Mouse (Mus musculus): ENCODE results near the gene Agtrap.
"Not testable (repeated sequence)": the region's sequence is repeated elsewhere in the genome, so short reads cannot be mapped to it uniquely, and the experiment has no call there.

Gene Agtrap

GRCm38 (mm10) chr4:148087907-148088527 lies at the start of gene Agtrap:
TSS of gene Agtrap (minus strand) at chr4:148088031.
- peak; percentile 96 for DNase-seq (ENCODE audit: low spot score)

GRCm38 (mm10) chr4:148137503-148137902 lies 49.7 kb upstream of the Agtrap start:
- no peak for DNase-seq (ENCODE audit: low spot score)

- no peak for DNase-seq (ENCODE audit: low spot score)
Observed at GRCm38 (mm10) chr4:148134988-148135387, 47.2 kb upstream of the Agtrap start.

GRCm38 (mm10) chr4:148131497-148132081 lies 43.8 kb upstream of the Agtrap start:
- no peak for DNase-seq (ENCODE audit: low spot score)

GRCm38 (mm10) chr4:148130561-148131413 lies 43.0 kb upstream of the Agtrap start, which contains the start of gene Draxin:
TSS of gene Draxin (minus strand) at chr4:148130698.
- DNase-seq (ENCODE audit: low spot score), result peak; percentile 16

- no peak for DNase-seq (ENCODE audit: low spot score)
Observed at GRCm38 (mm10) chr4:148130133-148130532, 42.3 kb upstream of the Agtrap start, which contains the start of gene Mad2l2. TSS of gene Mad2l2 (plus strand) at chr4:148130384.

- DNase-seq (ENCODE audit: low spot score), result no peak
Observed at GRCm38 (mm10) chr4:148128672-148129071, 40.8 kb upstream of the Agtrap start.

- no peak for DNase-seq (ENCODE audit: low spot score)
Observed at GRCm38 (mm10) chr4:148128241-148128640, 40.4 kb upstream of the Agtrap start.

- DNase-seq (ENCODE audit: low spot score), result no peak
Observed at GRCm38 (mm10) chr4:148122694-148123066, 34.8 kb upstream of the Agtrap start.

- DNase-seq (ENCODE audit: low spot score), result no peak
Observed at GRCm38 (mm10) chr4:148121982-148122693, 34.3 kb upstream of the Agtrap start.

- no peak for DNase-seq (ENCODE audit: low spot score)
Observed at GRCm38 (mm10) chr4:148121362-148121761, 33.5 kb upstream of the Agtrap start.

GRCm38 (mm10) chr4:148120555-148120954 lies 32.7 kb upstream of the Agtrap start:
- DNase-seq (ENCODE audit: low spot score), result no peak

- not testable (repeated sequence) for DNase-seq (ENCODE audit: low spot score)
Observed at GRCm38 (mm10) chr4:148119578-148119977, 31.7 kb upstream of the Agtrap start.

- DNase-seq (ENCODE audit: low spot score), result no peak
Observed at GRCm38 (mm10) chr4:148117392-148117791, 29.6 kb upstream of the Agtrap start.

GRCm38 (mm10) chr4:148116657-148117056 lies 28.8 kb upstream of the Agtrap start:
- DNase-seq (ENCODE audit: low spot score), result no peak

GRCm38 (mm10) chr4:148115467-148115866 lies 27.6 kb upstream of the Agtrap start:
- peak; percentile 20 for DNase-seq (ENCODE audit: low spot score)

GRCm38 (mm10) chr4:148114758-148115391 lies 27.0 kb upstream of the Agtrap start:
- peak; percentile 80 for DNase-seq (ENCODE audit: low spot score)

GRCm38 (mm10) chr4:148112519-148112918 lies 24.7 kb upstream of the Agtrap start:
- DNase-seq (ENCODE audit: low spot score), result no peak

- DNase-seq (ENCODE audit: low spot score), result no peak
Observed at GRCm38 (mm10) chr4:148109215-148109614, 21.4 kb upstream of the Agtrap start.

- DNase-seq (ENCODE audit: low spot score), result no peak
Observed at GRCm38 (mm10) chr4:148108565-148109100, 20.8 kb upstream of the Agtrap start.

GRCm38 (mm10) chr4:148107621-148108291 lies 19.9 kb upstream of the Agtrap start:
- no peak for DNase-seq (ENCODE audit: low spot score)
